Mouse (Mus musculus): ENCODE results near the gene Ugt1a1.
"Not testable (repeated sequence)": the region's sequence is repeated elsewhere in the genome, so short reads cannot be mapped to it uniquely, and the experiment has no call there.

Ugt1a1 gene

GRCm38 (mm10) chr1:88211812-88212211, at the start of gene Ugt1a1:
Gene Ugt1a1 (plus strand): TSS chr1:88211959.
- no peak for DNase-seq (ENCODE audit: extremely low read depth, low read depth)

- no peak for DNase-seq (ENCODE audit: extremely low read depth, low read depth)
These were observed 46.0 kb upstream of the Ugt1a1 start, which contains the start of gene Ugt1a5 for GRCm38 (mm10) chr1:88165711-88166110. Gene Ugt1a5 (plus strand): TSS chr1:88166012.

DNA sequence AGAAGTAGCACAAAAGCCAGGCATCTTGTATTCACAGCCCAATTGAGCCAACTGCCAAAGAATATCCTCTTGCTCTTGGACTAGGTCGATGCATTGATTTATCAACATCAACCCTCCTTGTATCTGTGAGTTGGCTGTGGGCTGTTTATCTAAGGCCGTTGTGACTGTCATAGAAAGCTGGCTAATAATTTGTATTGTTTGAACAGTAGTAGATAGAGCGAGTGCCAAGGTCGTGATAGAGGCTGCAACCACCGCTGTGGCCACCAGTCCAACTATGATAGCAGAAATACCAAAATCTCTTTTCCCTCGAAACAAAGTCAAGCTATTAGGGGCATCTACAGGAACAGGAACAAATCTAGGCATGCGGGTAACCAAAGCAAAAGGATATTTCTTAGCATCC, 39.6 kb upstream of the Ugt1a1 start:
- not testable (repeated sequence) for DNase-seq (ENCODE audit: extremely low read depth, low read depth)

DNA sequence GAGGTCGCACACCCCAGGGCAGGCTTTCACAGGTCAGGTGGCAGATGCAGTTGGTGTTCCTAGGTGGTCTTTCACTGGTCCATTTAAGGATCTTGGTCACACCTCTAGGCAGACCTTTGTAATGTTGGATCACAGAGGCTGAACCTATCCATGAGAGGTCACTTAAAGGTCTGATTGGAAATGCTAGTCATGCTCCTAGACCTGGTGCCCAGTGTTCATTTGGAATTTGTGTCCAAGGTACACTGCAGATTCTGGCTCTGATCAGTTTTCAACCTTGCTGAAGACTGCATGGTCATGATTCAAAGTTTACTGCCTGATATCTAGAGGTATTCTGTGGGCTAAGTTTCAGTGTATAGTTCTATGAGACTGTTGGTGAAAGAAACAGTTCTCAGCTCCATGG, 32.1 kb upstream of the Ugt1a1 start:
- no peak for DNase-seq (ENCODE audit: extremely low read depth, low read depth)

DNA sequence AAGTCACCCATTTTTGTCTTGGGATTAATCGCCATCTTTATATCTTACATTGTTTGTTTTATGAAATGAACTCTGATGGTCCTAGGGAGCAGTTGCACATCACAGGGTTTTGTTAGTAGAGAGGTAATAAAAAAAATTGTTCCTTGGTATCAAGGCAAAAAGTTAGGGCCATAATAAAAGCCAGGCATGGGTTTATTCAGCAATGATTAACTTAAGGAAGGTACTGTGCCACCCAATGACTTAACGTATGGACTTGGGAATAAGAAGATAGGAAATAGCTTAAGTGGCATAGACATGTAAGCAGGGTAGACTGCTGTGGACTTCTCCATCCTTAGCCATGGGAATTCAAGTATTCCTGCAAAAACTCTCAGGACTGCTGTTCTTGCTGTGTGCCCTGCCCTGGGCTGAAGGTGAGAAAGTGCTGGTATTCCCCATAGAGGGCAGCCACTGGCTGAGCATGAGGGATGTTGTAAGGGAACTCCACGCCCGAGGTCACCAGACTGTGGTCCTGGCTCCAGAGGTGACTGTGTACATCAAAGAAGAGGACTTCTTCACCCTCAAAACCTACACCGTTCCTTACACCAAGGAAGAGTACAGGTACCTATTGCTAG, 25.3 kb upstream of the Ugt1a1 start:
- no peak for DNase-seq (ENCODE audit: extremely low read depth, low read depth)

GRCm38 (mm10) chr1:88192136-88192535, 19.6 kb upstream of the Ugt1a1 start:
- no peak for DNase-seq (ENCODE audit: extremely low read depth, low read depth)

GRCm38 (mm10) chr1:88195687-88196086, 16.1 kb upstream of the Ugt1a1 start:
- no peak for DNase-seq (ENCODE audit: extremely low read depth, low read depth)

DNA sequence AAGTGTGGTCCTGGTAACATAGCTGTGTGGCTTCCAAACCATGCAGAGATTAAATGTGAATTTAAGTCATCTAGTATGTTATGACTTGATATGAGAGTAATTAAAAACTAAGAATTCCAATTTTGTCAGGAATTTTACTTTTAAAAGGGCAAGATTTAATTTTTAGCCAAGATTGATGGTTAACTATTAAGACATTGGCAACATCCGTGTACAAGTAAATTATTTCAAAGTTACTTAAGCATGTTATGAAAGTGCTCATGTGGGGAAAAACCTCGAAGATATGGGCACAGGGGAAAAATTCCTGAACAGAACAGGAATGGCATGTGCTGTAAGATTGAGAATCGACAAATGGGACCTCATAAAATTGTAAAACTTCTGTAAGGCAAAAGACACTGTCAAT, 14.3 kb upstream of the Ugt1a1 start:
- no peak for DNase-seq (ENCODE audit: extremely low read depth, low read depth)

GRCm38 (mm10) chr1:88199996-88200395, 11.8 kb upstream of the Ugt1a1 start:
- DNase-seq (ENCODE audit: extremely low read depth, low read depth) = no peak

DNA sequence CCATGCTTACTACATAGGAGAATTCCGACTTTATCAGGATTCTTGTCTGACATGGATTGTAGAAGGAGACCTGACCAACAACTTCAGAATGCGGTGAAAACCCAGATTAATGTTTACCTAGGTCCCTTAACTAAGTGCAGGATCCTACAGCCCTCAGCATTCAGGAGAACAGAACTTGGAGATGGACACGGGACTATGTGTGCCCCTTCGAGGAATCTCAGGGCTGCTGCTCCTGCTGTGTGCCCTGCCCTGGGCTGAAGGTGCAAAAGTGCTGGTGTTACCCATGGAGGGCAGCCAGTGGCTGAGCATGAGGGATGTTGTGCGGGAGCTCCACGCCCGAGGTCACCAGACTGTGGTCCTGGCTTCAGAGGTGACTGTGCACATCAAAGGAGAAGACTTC, 11.3 kb upstream of the Ugt1a1 start, which contains the start of gene Ugt1a2:
TSS of gene Ugt1a2 (plus strand) at position 146 of the 400 bp plus-strand sequence.
- DNase-seq (ENCODE audit: extremely low read depth, low read depth) = no peak

GRCm38 (mm10) chr1:88205294-88205922, 6.4 kb upstream of the Ugt1a1 start, which contains the start of gene Dnajb3:
Gene Dnajb3 (minus strand): TSS chr1:88205782.
- DNase-seq (ENCODE audit: extremely low read depth, low read depth) = no peak

- DNase-seq (ENCODE audit: extremely low read depth, low read depth) = peak; percentile 9
These were observed 4.8 kb upstream of the Ugt1a1 start for GRCm38 (mm10) chr1:88206843-88207479.

GRCm38 (mm10) chr1:88212341-88213045, 734 bp downstream of the Ugt1a1 start:
- DNase-seq (ENCODE audit: extremely low read depth, low read depth) = no peak

- no peak for DNase-seq (ENCODE audit: extremely low read depth, low read depth)
These were observed 1.3 kb downstream of the Ugt1a1 start for GRCm38 (mm10) chr1:88213061-88213460.

DNA sequence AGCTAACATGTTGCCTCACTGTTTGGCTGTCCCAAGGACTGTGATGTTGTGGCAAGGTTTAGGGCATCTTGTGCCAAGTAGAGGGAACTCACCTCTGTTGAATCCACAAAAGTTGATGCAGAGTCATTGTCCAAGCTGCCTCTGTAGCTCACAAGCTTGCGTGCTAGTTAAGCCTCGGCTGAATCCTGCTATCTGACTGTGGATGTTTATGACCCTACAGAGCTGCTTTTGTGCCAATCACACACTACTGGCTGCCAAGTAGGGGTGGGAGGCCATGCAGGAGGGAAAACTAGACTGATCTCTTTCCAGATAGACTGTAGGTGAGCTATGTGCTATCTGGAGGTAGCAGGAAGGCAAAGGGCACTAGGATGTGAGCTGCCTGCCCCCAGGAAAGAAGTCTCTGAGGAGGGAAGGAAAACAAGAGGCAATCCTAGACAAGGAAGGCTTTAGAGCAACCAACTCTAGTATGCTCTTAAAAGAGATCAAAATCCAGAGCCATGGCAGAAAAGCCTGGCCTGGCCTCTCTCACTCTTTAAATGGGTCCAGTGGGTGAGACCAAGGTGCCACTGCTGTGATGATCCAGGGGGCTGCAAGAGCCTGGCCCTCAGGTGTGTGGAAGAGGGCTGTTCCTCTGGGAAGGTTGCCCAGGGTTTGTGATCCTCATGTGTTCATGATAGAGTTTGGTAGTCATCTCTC, 2.2 kb downstream of the Ugt1a1 start:
- no peak for DNase-seq (ENCODE audit: extremely low read depth, low read depth)

GRCm38 (mm10) chr1:88214462-88214952, 2.7 kb downstream of the Ugt1a1 start:
- no peak for DNase-seq (ENCODE audit: extremely low read depth, low read depth)

- DNase-seq (ENCODE audit: extremely low read depth, low read depth) = no peak
These were observed 4.0 kb downstream of the Ugt1a1 start for GRCm38 (mm10) chr1:88215466-88216380.

DNA sequence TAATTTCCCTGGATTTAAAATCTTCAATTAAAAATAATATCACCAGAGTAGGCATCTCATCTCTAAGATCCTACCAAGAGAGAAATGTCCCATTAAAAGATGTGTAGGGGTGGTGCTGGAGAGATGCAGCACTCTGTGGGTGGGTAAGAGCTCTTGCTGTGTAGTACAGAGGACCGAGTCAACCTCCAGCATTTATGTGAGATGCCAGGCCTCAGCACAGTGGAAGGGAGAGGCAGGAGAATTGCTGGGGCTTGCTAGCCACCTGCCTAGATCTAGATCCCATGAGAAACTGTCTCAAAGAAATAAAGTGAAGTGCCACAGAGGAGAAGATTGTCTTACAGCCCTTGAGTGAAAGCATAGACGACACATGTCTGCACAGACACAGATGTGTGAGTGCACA, 4.8 kb downstream of the Ugt1a1 start:
- DNase-seq (ENCODE audit: extremely low read depth, low read depth) = no peak

- no peak for DNase-seq (ENCODE audit: extremely low read depth, low read depth)
These were observed 5.4 kb downstream of the Ugt1a1 start for GRCm38 (mm10) chr1:88217144-88217543.

- no peak for DNase-seq (ENCODE audit: extremely low read depth, low read depth)
These were observed 5.8 kb downstream of the Ugt1a1 start for GRCm38 (mm10) chr1:88217576-88217975.
